Mouse (Mus musculus): ENCODE measurements around the gene Ddx1.
A peak's percentile ranks its signal among the peaks of the same experiment; 100 is the strongest.

Ddx1 gene

GRCm38 (mm10) chr12:13248691-13249572 lies at the start of gene Ddx1:
Gene Ddx1, minus strand, starts transcription at chr12:13249213.
- peak; percentile 75 to 88 for DNase-seq (ENCODE audit: low spot score in 2 of 2)

- no peak for DNase-seq (ENCODE audit: low spot score in 2 of 2)
These were observed 44.4 kb upstream of the Ddx1 start for GRCm38 (mm10) chr12:13293421-13293881.

- no peak for DNase-seq (ENCODE audit: low spot score in 2 of 2)
These were observed 42.4 kb upstream of the Ddx1 start for GRCm38 (mm10) chr12:13291453-13291852.

- DNase-seq (ENCODE audit: low spot score in 2 of 2), result no peak
These were observed 20.8 kb upstream of the Ddx1 start for GRCm38 (mm10) chr12:13269570-13270390.

- peak; percentile 84 for DNase-seq (ENCODE audit: low spot score in 2 of 2)
These were observed 19.9 kb upstream of the Ddx1 start, which contains the start of gene Nbas for GRCm38 (mm10) chr12:13268826-13269449. Gene Nbas, plus strand, starts transcription at chr12:13269133.

- no peak for DNase-seq (ENCODE audit: low spot score in 2 of 2)
These were observed 19.4 kb upstream of the Ddx1 start for GRCm38 (mm10) chr12:13268412-13268811.

GRCm38 (mm10) chr12:13255701-13256100 lies 6.7 kb upstream of the Ddx1 start:
- no peak for DNase-seq (ENCODE audit: low spot score in 2 of 2)

- no peak for DNase-seq (ENCODE audit: low spot score in 2 of 2)
These were observed 6.1 kb upstream of the Ddx1 start for GRCm38 (mm10) chr12:13255068-13255467.

- no peak for DNase-seq (ENCODE audit: low spot score in 2 of 2)
These were observed 533 bp upstream of the Ddx1 start for GRCm38 (mm10) chr12:13249573-13249919.

GRCm38 (mm10) chr12:13242453-13242852 lies 6.6 kb downstream of the Ddx1 start:
- DNase-seq (ENCODE audit: low spot score in 2 of 2), result no peak

- DNase-seq (ENCODE audit: low spot score in 2 of 2), result no peak
These were observed 30.9 kb downstream of the Ddx1 start for GRCm38 (mm10) chr12:13218101-13218514.

GRCm38 (mm10) chr12:13217568-13217967 lies 31.4 kb downstream of the Ddx1 start:
- DNase-seq (ENCODE audit: low spot score in 2 of 2), result no peak

GRCm38 (mm10) chr12:13216501-13217103 lies 32.4 kb downstream of the Ddx1 start:
- no peak for DNase-seq (ENCODE audit: low spot score in 2 of 2)

- DNase-seq (ENCODE audit: low spot score in 2 of 2), result peak; percentile 79 to 89
These were observed 34.4 kb downstream of the Ddx1 start for GRCm38 (mm10) chr12:13214345-13215278.

- DNase-seq (ENCODE audit: low spot score in 2 of 2), result no peak
These were observed 37.1 kb downstream of the Ddx1 start for GRCm38 (mm10) chr12:13211746-13212482.

GRCm38 (mm10) chr12:13209692-13210377 lies 39.2 kb downstream of the Ddx1 start:
- DNase-seq (ENCODE audit: low spot score in 2 of 2), result no peak

- no peak for DNase-seq (ENCODE audit: low spot score in 2 of 2)
These were observed 40.0 kb downstream of the Ddx1 start for GRCm38 (mm10) chr12:13208983-13209451.

GRCm38 (mm10) chr12:13208517-13208916 lies 40.5 kb downstream of the Ddx1 start:
- DNase-seq (ENCODE audit: low spot score in 2 of 2), result no peak

GRCm38 (mm10) chr12:13207099-13207498 lies 41.9 kb downstream of the Ddx1 start:
- DNase-seq (ENCODE audit: low spot score in 2 of 2), result no peak

Measured in cerebellum, postnatal 4 days (tissue).